Mouse (Mus musculus): ENCODE data around the gene Als2cr12.

Gene Als2cr12

GRCm38 (mm10) chr1:58695810-58696209 is at the start of gene Als2cr12:
Gene Als2cr12 (minus strand): TSS chr1:58695989.
- in situ Hi-C loops (cut with MboI; ENCODE audit: low pct_unique_long_range_greater_than_20kb in 1 of 2, low sequenced_read_pairs in 2 of 2, unreplicated experiment in 1 of 2), result loop anchor here (5.0 to 10.0 kb wide), 2 partner anchors 199 to 201 kb away; no protein-coding TSS in a partner anchor

- in situ Hi-C loops (cut with MboI; ENCODE audit: low pct_unique_long_range_greater_than_20kb in 1 of 2, low sequenced_read_pairs in 2 of 2, unreplicated experiment in 1 of 2), result loop anchor here in 1 of 2 experiments (10.0 kb wide), 1 partner anchor 80 kb away; no protein-coding TSS in a partner anchor
These were observed 48.9 kb upstream of the Als2cr12 start for GRCm38 (mm10) chr1:58744645-58745044.

DNA sequence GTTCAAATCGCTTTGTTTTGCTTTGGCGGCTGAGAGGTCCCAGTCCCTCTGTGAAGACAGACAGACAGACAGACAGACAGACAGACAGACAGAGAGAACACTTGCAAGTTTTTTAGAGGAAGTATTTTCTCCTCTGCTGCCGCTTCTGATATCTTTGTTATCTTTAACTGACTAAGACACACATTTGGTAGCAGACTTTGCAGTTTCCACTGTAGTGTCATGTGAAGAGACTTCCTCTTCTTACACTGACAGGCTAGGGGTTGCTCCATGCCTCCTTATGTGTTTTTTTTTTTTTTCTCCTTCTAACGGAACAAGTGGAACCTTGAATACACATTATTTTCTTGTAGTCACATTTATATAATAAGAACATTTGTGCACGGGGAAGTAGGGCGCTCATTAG is 47.5 kb upstream of the Als2cr12 start:
- in situ Hi-C loops (cut with MboI; ENCODE audit: low pct_unique_long_range_greater_than_20kb in 1 of 2, low sequenced_read_pairs in 2 of 2, unreplicated experiment in 1 of 2), result loop anchor here in 1 of 2 experiments (10.0 kb wide), 1 partner anchor 82 kb away; no protein-coding TSS in a partner anchor

DNA sequence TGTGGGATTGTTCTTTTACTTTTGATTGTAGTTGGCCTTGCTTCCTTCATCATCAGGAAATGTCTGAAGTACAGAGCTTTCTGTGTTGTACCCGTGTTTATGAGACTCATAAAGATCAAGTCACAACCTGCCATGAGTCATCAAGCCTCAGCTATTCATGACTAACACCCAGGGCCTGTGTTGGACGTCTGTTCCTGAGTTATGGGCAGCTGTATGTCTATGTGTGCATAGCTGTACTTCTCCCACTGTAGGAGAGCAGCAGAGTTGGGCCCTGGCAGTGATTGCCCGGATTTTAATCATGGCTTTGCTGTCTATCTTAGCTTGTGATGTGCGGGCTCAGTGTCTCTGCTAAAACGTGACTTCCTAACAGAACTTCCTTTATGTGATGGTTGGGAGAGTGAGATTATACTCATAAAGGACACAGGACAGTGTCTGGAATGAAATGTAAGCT is 46.8 kb upstream of the Als2cr12 start:
- in situ Hi-C loops (cut with MboI; ENCODE audit: low pct_unique_long_range_greater_than_20kb in 1 of 2, low sequenced_read_pairs in 2 of 2, unreplicated experiment in 1 of 2), result loop anchor here in 1 of 2 experiments (10.0 kb wide), 1 partner anchor 82 kb away; no protein-coding TSS in a partner anchor

DNA sequence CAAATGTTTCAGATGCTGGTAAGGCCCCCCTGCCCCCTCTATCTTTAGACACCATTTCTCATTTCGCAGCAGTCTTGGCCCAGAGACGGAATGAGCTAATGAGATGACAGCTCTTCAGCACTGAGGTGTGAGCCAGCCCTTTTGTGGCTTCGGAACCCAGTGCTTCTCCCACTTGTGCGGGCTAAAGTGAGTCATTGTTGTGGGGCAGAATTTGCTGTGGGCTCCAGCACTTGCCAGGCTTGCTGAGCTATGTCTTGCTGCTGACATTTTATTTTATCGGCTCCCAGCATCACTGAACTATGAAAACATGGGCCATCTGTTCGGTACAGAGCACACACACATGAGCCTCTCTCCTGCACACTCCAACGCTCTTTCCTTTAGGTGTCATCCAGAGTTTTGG is 43.7 kb upstream of the Als2cr12 start:
- in situ Hi-C loops (cut with MboI; ENCODE audit: low pct_unique_long_range_greater_than_20kb in 1 of 2, low sequenced_read_pairs in 2 of 2, unreplicated experiment in 1 of 2), result no loop called here

DNA sequence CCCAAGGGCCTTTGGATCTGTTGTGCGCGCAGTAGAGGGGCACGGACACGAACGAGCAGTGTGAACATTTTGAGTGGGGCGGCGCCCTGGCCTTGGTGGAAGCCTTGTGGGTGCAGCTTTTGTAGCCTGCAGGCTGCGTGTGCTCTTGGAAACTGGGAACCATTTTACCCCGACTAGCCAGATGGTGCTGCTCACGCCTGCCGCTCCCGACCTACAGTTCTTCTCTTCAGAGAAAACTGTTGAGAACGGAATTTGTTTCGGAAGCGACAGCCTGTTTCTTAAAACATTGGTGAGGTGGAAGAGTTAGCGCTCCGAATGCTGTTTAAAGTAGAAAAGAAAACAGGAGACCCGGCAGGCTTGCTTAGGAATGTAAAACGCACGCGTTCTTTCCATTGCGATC is 41.2 kb upstream of the Als2cr12 start:
- in situ Hi-C loops (cut with MboI; ENCODE audit: low pct_unique_long_range_greater_than_20kb in 1 of 2, low sequenced_read_pairs in 2 of 2, unreplicated experiment in 1 of 2), result no loop called here

- in situ Hi-C loops (cut with MboI; ENCODE audit: low pct_unique_long_range_greater_than_20kb in 1 of 2, low sequenced_read_pairs in 2 of 2, unreplicated experiment in 1 of 2), result no loop called here
These were observed 40.2 kb upstream of the Als2cr12 start for GRCm38 (mm10) chr1:58735962-58736361.

- in situ Hi-C loops (cut with MboI; ENCODE audit: low pct_unique_long_range_greater_than_20kb in 1 of 2, low sequenced_read_pairs in 2 of 2, unreplicated experiment in 1 of 2), result no loop called here
These were observed 38.5 kb upstream of the Als2cr12 start for GRCm38 (mm10) chr1:58734043-58734920.

DNA sequence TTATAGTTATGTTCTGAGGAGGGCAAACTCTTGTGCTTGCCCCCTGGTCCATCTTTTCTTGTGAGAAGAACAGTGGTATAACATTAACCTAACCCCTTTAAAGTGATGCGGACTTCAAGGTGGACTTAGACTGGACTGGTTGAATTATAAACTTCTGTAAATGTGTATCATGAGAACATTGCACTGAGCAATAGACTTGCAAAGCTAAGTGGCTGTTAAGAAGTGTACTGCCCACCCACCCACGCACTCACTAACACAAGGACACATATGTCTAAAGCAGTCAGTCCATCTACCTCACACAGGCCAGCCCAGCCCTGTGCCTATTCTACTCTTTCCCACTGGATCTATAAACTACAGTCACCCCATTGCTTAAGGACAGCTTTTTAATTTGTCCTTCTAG is 37.8 kb upstream of the Als2cr12 start:
- in situ Hi-C loops (cut with MboI; ENCODE audit: low pct_unique_long_range_greater_than_20kb in 1 of 2, low sequenced_read_pairs in 2 of 2, unreplicated experiment in 1 of 2), result no loop called here

- in situ Hi-C loops (cut with MboI; ENCODE audit: low pct_unique_long_range_greater_than_20kb in 1 of 2, low sequenced_read_pairs in 2 of 2, unreplicated experiment in 1 of 2), result no loop called here
These were observed 32.7 kb upstream of the Als2cr12 start for GRCm38 (mm10) chr1:58728590-58728868.

DNA sequence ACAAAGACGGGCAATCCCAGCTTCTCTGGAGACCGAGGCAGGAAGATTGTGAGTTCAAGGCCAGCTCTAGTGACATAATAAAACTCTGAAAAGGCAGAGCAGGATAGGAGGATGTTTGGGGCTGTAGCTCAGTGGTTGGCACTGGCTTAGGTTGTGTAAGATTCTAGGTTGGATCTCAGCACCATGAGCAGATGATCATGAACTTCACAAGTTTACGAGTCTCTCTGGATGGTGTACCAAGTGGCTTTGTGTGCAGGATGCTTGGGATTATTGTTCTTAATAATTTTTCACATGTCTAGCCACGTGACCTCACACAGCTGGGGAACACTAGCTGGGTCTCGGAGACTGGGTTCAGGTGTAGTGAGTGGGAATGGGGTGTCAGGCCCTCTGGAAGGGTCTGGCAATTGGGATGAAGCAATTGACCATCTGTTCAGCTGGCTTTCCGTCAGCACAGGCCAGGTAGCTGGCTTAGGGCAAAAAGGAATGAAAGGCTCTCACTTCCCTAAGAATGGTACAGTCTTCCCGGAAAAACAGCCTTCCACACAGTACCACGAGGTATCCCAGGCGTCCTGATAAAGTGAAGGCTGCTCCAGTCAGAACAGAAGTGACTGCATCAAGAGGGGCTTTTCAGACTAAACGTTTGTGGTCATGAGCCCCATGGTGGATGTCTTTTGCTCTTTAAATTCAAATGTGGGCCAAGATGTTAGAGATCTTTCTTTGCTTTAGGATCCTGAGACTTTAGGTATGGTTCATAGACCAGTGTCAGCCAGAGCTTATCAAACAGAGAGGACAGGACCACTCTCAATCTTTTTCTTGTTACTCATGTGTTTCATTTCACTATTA is 32.2 kb upstream of the Als2cr12 start:
- in situ Hi-C loops (cut with MboI; ENCODE audit: low pct_unique_long_range_greater_than_20kb in 1 of 2, low sequenced_read_pairs in 2 of 2, unreplicated experiment in 1 of 2), result no loop called here

DNA sequence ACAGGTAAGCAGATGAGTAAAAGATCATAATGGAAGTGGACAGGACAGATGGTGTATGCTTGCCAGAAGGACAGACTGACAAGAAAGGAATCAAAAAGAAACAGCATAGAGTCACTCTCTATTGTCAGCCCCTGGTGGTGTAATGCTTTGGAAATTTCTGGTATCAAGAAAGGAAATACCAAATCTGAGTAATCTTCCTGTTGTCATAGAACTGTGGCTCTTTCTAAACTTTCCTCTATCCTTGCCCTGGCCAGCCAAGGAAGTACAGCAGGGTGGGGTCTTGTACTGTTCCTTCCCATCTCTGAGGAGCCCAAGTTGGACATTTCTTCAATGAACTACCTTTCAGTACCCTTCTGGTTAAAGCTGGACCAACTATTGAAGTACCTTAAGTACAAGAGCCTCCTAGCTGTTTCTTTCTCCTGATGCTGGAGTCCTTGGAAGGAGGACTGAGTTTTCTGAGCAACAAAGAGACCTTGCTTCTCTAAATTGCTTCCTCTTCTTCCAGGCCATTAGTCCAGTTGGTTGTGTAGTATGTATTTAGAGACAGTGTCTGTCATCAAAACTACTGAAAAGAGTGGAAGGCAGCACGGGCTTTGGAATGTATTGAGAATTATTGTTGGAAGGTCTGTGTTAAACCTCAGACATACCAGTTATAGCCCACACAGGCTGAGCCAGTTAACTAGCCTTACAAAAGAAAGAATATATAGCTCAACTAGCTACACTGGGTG is 31.4 kb upstream of the Als2cr12 start:
- in situ Hi-C loops (cut with MboI; ENCODE audit: low pct_unique_long_range_greater_than_20kb in 1 of 2, low sequenced_read_pairs in 2 of 2, unreplicated experiment in 1 of 2), result no loop called here

DNA sequence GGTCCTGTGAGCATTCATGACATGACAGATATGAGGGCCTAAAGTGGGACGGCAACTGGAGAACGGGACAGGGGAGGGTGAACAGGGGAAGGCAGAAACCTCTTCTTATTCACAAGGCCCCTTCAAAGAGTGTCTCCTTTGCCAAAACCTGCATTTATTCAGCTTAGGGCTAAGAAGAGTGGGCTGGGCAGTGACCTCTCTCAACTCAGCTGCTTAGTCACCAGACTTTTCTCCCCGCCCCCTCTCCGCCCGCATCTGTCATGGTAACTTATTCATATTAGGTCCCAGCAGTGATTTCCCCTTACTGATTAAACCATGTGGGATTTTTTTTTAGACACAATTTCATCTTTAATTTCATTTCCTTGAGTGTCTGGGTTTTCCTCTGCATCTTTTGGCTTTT is 30.0 kb upstream of the Als2cr12 start:
- in situ Hi-C loops (cut with MboI; ENCODE audit: low pct_unique_long_range_greater_than_20kb in 1 of 2, low sequenced_read_pairs in 2 of 2, unreplicated experiment in 1 of 2), result no loop called here

- in situ Hi-C loops (cut with MboI; ENCODE audit: low pct_unique_long_range_greater_than_20kb in 1 of 2, low sequenced_read_pairs in 2 of 2, unreplicated experiment in 1 of 2), result no loop called here
These were observed 29.3 kb upstream of the Als2cr12 start for GRCm38 (mm10) chr1:58725095-58725494.

DNA sequence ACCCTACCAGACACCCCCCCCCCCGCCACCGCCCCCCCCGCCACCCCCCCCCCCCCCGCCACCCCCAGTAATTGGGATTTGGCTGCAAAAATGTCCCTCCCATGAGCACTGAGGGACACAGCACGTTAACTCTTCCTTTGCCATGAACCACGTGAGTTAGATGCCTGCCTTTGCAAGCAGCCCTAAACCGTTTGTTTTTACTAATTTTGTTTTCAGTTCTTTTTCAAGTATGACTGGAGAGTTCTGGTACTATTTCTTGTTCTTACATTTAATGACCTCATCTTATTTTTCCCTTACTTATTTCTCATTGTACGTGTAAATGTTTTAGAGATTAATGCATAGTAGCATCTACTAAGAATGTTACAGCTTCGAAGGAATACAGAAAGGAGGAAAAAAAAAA is 28.7 kb upstream of the Als2cr12 start:
- in situ Hi-C loops (cut with MboI; ENCODE audit: low pct_unique_long_range_greater_than_20kb in 1 of 2, low sequenced_read_pairs in 2 of 2, unreplicated experiment in 1 of 2), result no loop called here

DNA sequence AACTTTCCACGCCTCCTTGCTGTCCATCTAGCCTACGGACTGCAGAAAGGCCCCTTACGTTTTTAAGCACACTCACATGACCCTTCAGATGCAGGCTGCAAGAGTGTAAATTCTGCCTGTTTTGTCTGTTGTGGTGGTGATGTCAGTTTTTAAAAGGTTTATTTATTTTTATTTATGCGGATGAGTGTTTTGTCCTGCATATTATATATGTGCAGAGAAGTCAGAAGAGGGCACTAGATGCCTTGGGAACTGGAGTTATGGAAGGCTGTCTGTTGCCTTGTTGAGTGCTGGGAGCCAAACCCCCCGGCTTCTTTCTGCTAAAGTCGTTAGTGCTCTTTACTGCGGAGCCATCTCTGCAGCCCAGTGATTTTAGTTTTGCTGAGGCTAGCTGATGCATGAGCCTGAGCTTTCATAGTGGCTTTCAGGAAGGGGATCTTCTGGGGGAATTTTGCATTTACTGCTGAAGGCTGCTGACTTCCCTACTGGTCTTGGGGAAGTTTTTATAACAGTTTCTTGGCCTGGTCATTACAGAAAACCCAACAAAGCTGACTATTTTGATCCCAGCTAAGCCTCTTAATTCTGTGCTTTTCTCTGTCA is 28.1 kb upstream of the Als2cr12 start:
- in situ Hi-C loops (cut with MboI; ENCODE audit: low pct_unique_long_range_greater_than_20kb in 1 of 2, low sequenced_read_pairs in 2 of 2, unreplicated experiment in 1 of 2), result no loop called here

GRCm38 (mm10) chr1:58723062-58723808 is 27.4 kb upstream of the Als2cr12 start:
- in situ Hi-C loops (cut with MboI; ENCODE audit: low pct_unique_long_range_greater_than_20kb in 1 of 2, low sequenced_read_pairs in 2 of 2, unreplicated experiment in 1 of 2), result no loop called here
